Mouse (Mus musculus): ENCODE data around the gene Olfr370. TPM values are rescaled to one million over a fixed set of nuclear protein-coding genes. Genes with fewer than 3 reads are reported as not detected.
"Not testable (repeated sequence)": the region's sequence is repeated elsewhere in the genome, so short reads cannot be mapped to it uniquely, and the experiment has no call there.

Olfr370 gene
- total RNA-seq (2014; rRNA removed), result not detected in 2 replicates
- not detected in 2 replicates for polyA plus RNA-seq (2012; rRNA removed)

DNA sequence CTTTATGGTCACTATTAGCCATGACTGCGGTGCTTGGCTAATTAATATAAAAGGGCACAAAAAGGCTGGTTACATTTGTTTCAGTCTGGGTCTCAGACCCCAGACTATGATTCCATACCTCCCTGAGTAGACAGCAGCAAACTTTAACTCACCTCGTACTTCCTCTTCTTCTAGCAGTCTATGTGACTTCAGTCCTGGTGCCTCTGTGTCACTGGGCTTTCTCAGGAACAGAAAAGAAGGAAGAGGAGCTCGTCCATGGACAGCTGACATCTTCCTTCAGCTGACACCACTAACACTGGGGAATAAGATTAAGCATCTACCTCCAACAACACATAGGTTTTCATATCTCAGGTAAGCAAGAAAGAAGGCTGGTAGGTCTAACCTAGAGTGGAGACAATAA lies at the start of gene Olfr370:
TSS of gene Olfr370 (plus strand) at position 45 of the 400 bp plus-strand sequence.
- DNase-seq (ENCODE audit: extremely low read depth, low read depth, low spot score), result no peak
- 75% methylated on average over 3 of the region's 3 CpGs for WGBS
- Histone ChIP-seq H3K27me3 (ENCODE audit: control insufficient read depth, insufficient read depth, low read length) (no peaks in the 10 kb centered on the region), H3K9ac (ENCODE audit: low read depth, low read length) (no peak within 1 kb of the TSS), H3K4me1 (ENCODE audit: control insufficient read depth, insufficient read depth, low read length) (no peaks in the 10 kb centered on the region), H3K79me2 (ENCODE audit: control insufficient read depth, insufficient read depth, low read length) (no peaks in the 10 kb centered on the region), H3K27ac (replicated peaks; ENCODE audit: insufficient read depth, low read depth, low read length) (no peak within 1 kb of the TSS), H3K4me3 (ENCODE audit: insufficient read depth, low read depth, low read length) (no peak within 1 kb of the TSS), H3K36me3 (ENCODE audit: control insufficient read depth, insufficient read depth, low read length) (no peaks in the 10 kb centered on the region)
- TF ChIP-seq CTCF (IDR thresholded peaks at IDR 0.05; ENCODE audit: low read depth, low read length), result no peak
- no peak for TF ChIP-seq POLR2A (IDR thresholded peaks at IDR 0.05; ENCODE audit: extremely low read depth, insufficient read depth, low read length)

DNA sequence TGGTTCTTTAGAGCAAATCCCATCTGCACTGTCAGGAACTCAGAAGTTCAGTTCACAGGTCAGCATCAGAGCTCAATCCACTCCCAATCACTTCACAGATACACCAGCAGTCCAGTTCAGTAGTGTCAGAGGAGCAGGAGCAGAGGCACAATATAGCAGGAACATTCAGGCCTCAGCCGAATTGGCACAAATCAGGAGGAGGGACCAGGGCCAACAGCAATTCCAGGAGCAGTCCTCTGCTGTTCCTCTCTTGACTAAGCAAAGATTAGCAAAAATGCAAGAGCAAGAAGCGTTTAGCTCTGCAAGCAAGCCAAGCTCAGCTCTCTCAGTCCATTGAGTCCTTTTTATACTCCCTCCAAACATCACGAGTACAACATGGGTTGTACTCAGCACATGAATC lies 23.9 kb upstream of the Olfr370 start:
- Histone ChIP-seq H3K27me3 (ENCODE audit: control insufficient read depth, insufficient read depth, low read length) (peaks cover 2% of the 10 kb centered on the region; the same call in 1 of the 2 replicates), H3K9ac (ENCODE audit: low read depth, low read length) (no peak overlapping the region), H3K4me3 (ENCODE audit: insufficient read depth, low read depth, low read length) (no peak overlapping the region), H3K27ac (replicated peaks; ENCODE audit: insufficient read depth, low read depth, low read length) (no peak overlapping the region), H3K4me1 (ENCODE audit: control insufficient read depth, insufficient read depth, low read length) (no peaks in the 10 kb centered on the region), H3K36me3 (ENCODE audit: control insufficient read depth, insufficient read depth, low read length) (no peaks in the 10 kb centered on the region), H3K79me2 (ENCODE audit: control insufficient read depth, insufficient read depth, low read length) (no peaks in the 10 kb centered on the region)
- TF ChIP-seq POLR2A (IDR thresholded peaks at IDR 0.05; ENCODE audit: extremely low read depth, insufficient read depth, low read length), result no peak
- WGBS, result 76% methylated on average over 3 of the region's 3 CpGs
- no peak for DNase-seq (ENCODE audit: extremely low read depth, low read depth, low spot score)

DNA sequence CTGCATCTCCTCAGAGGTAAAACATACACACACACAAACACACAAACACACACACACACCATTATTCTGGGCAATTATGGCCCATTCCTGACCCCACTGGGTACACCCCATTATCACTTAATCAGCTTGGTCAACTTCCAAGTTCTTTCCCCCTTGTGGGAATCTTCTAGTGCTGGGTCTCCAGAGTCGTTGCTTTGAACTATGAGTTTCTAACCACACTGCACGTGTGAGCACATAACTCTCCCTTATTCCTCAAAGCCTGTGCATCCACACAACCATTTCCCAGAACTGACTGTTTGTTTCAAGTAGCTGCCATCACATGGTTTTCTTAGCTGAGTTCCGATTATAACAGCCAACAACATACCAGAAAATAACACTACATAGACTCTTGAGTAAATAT lies 15.1 kb upstream of the Olfr370 start:
- DNase-seq (ENCODE audit: extremely low read depth, low read depth, low spot score), result no peak
- Histone ChIP-seq H3K4me1 (ENCODE audit: control insufficient read depth, insufficient read depth, low read length) (no peaks in the 10 kb centered on the region), H3K36me3 (ENCODE audit: control insufficient read depth, insufficient read depth, low read length) (no peaks in the 10 kb centered on the region), H3K27me3 (ENCODE audit: control insufficient read depth, insufficient read depth, low read length) (no peaks in the 10 kb centered on the region), H3K4me3 (ENCODE audit: insufficient read depth, low read depth, low read length) (no peak overlapping the region), H3K9ac (ENCODE audit: low read depth, low read length) (no peak overlapping the region), H3K27ac (replicated peaks; ENCODE audit: insufficient read depth, low read depth, low read length) (no peak overlapping the region), H3K79me2 (ENCODE audit: control insufficient read depth, insufficient read depth, low read length) (no peaks in the 10 kb centered on the region)
- no peak for TF ChIP-seq POLR2A (IDR thresholded peaks at IDR 0.05; ENCODE audit: extremely low read depth, insufficient read depth, low read length)
- no peak for TF ChIP-seq CTCF (IDR thresholded peaks at IDR 0.05; ENCODE audit: low read depth, low read length)
- WGBS, result 59% methylated on average over 3 of the region's 3 CpGs

DNA sequence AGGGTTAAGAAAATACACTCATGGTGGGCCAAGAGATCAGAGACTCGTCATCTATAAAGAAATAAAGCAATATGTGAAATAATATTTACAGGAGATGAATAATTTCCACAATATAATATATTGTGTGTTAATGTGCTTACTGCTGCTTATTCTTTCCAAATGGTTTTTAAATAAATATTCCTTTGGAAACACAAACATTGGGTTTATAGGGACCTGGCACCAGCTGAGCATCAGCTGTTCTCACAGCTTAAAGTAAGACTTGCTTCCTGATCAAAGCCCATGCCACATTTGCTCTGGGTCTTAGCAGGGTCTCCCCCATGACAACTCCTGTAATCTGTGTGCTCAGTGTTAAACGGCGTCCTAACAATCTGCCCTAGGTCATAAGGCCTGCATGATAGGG lies 14.7 kb upstream of the Olfr370 start:
- WGBS, result 66% methylated on average over 3 of the region's 3 CpGs
- H3K27ac ChIP-seq (replicated peaks; ENCODE audit: insufficient read depth, low read depth, low read length); H3K79me2 ChIP-seq (ENCODE audit: control insufficient read depth, insufficient read depth, low read length); H3K27me3 ChIP-seq (ENCODE audit: control insufficient read depth, insufficient read depth, low read length); H3K36me3 ChIP-seq (ENCODE audit: control insufficient read depth, insufficient read depth, low read length); H3K4me1 ChIP-seq (ENCODE audit: control insufficient read depth, insufficient read depth, low read length); H3K4me3 ChIP-seq (ENCODE audit: insufficient read depth, low read depth, low read length); DNase-seq (ENCODE audit: extremely low read depth, low read depth, low spot score); H3K9ac ChIP-seq (ENCODE audit: low read depth, low read length): not testable (repeated sequence)

DNA sequence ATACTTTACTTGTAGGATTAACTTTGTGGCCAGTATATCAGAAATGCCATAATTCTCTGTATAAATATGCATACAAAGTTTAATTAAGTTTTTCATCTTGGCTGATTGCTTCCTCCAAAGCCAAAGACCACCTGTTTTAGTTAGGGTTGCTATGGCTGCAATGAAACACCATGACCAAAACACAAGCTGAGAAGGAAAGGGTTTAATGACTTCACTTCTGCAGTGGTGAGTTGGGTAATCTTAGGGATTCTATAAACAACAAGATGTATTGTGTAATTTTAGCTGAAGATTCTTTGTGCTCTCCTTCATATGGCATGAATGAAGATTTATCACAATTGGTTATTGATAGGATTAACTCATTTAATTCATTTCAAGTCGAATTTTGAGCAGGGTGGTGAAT lies 14.3 kb upstream of the Olfr370 start:
- H3K4me3 ChIP-seq (ENCODE audit: insufficient read depth, low read depth, low read length), result no peak overlapping the region
- no peak for DNase-seq (ENCODE audit: extremely low read depth, low read depth, low spot score)
- WGBS, result 11% methylated on average over 1 of the region's 1 CpGs
- no peak overlapping the region for H3K27ac ChIP-seq (replicated peaks; ENCODE audit: insufficient read depth, low read depth, low read length)
- H3K27me3 ChIP-seq (ENCODE audit: control insufficient read depth, insufficient read depth, low read length), result no peaks in the 10 kb centered on the region
- TF ChIP-seq POLR2A (IDR thresholded peaks at IDR 0.05; ENCODE audit: extremely low read depth, insufficient read depth, low read length) (no peak), CTCF (IDR thresholded peaks at IDR 0.05; ENCODE audit: low read depth, low read length) (no peak)
- H3K79me2 ChIP-seq (ENCODE audit: control insufficient read depth, insufficient read depth, low read length), result no peaks in the 10 kb centered on the region
- no peak overlapping the region for H3K9ac ChIP-seq (ENCODE audit: low read depth, low read length)
- H3K36me3 ChIP-seq (ENCODE audit: control insufficient read depth, insufficient read depth, low read length), result no peaks in the 10 kb centered on the region
- no peaks in the 10 kb centered on the region for H3K4me1 ChIP-seq (ENCODE audit: control insufficient read depth, insufficient read depth, low read length)

DNA sequence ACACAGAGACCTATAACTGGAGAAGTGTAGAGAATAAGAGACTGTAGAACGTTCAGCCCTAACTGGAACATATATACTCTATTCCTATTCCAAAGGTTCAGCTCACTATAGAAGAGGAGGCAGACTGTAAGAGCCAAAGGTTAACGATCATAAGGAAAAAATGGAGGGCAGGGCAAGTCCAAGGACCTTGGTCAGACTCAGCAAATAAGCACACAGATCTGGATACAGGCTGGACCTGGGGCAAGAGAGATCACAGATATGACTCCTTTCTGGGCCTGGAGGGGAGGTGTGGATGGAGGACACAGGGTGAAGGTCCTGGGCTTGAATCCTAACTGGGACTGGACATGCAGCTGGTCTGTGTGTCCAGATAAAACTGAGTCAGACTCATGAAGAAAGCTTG lies 778 bp upstream of the Olfr370 start:
- Histone ChIP-seq H3K79me2 (ENCODE audit: control insufficient read depth, insufficient read depth, low read length) (no peaks in the 10 kb centered on the region), H3K36me3 (ENCODE audit: control insufficient read depth, insufficient read depth, low read length) (no peaks in the 10 kb centered on the region), H3K4me1 (ENCODE audit: control insufficient read depth, insufficient read depth, low read length) (no peaks in the 10 kb centered on the region), H3K27me3 (ENCODE audit: control insufficient read depth, insufficient read depth, low read length) (no peaks in the 10 kb centered on the region), H3K27ac (replicated peaks; ENCODE audit: insufficient read depth, low read depth, low read length) (no peak overlapping the region), H3K9ac (ENCODE audit: low read depth, low read length) (no peak overlapping the region), H3K4me3 (ENCODE audit: insufficient read depth, low read depth, low read length) (no peak overlapping the region)
- TF ChIP-seq POLR2A (IDR thresholded peaks at IDR 0.05; ENCODE audit: extremely low read depth, insufficient read depth, low read length) (no peak), CTCF (IDR thresholded peaks at IDR 0.05; ENCODE audit: low read depth, low read length) (no peak)
- 77% methylated on average over 2 of the region's 2 CpGs for WGBS
- DNase-seq (ENCODE audit: extremely low read depth, low read depth, low spot score), result no peak

All from liver, adult 2 months (tissue).